Mouse (Mus musculus): ENCODE measurements around the gene Gm10645. TPM values are rescaled to one million over a fixed set of nuclear protein-coding genes. Genes with fewer than 3 reads are reported as not detected.
A peak's percentile ranks its signal among the peaks of the same experiment; 100 is the strongest.

Gm10645 gene
- 6.9 and 7.2 TPM in 2 replicates for polyA plus RNA-seq (2015; fragmentation: Nextera tagmentation; extraction: Ambion mirVana)

GRCm38 (mm10) chr8:83165931-83166867 lies at the start of gene Gm10645:
Gene Gm10645, minus strand, starts transcription at chr8:83166170.
- WGBS, result 2% methylated on average over 46 of the region's 54 CpGs
- Histone ChIP-seq H3K4me3 (ENCODE audit: low read length) (peak within 1 kb of the TSS; percentile 69), H3K4me2 (ENCODE audit: low read length) (peak within 1 kb of the TSS; percentile 60), H3K9me3 (ENCODE audit: control insufficient read depth, low read length) (no peaks in the 10 kb centered on the region), H3K36me3 (ENCODE audit: control insufficient read depth, insufficient read depth, low read length) (no peaks in the 10 kb centered on the region), H3K27ac (ENCODE audit: low read depth, low read length) (peak within 1 kb of the TSS; percentile 89), H3K27me3 (replicated peaks; ENCODE audit: control insufficient read depth, insufficient read depth, low read length) (no peaks in the 10 kb centered on the region), H3K4me1 (ENCODE audit: control insufficient read depth, insufficient read depth, low read depth, low read length) (peaks cover 14% of the 10 kb centered on the region), H3K9ac (ENCODE audit: low read depth, low read length) (peak within 1 kb of the TSS; percentile 97)
- peak; percentile 73 for ATAC-seq

- no peaks in the 10 kb centered on the region for H3K4me1 ChIP-seq (ENCODE audit: control insufficient read depth, insufficient read depth, low read depth, low read length)
- H3K9ac ChIP-seq (ENCODE audit: low read depth, low read length), result no peak overlapping the region
- H3K36me3 ChIP-seq (ENCODE audit: control insufficient read depth, insufficient read depth, low read length), result peaks cover 4% of the 10 kb centered on the region; the same call in 1 of the 2 replicates
- H3K9me3 ChIP-seq (ENCODE audit: control insufficient read depth, low read length), result no peaks in the 10 kb centered on the region
- no peak overlapping the region for H3K27ac ChIP-seq (ENCODE audit: low read depth, low read length)
- no peak overlapping the region for H3K4me2 ChIP-seq (ENCODE audit: low read length)
- WGBS, result 46% methylated on average over 5 of the region's 5 CpGs
- no peaks in the 10 kb centered on the region for H3K27me3 ChIP-seq (replicated peaks; ENCODE audit: control insufficient read depth, insufficient read depth, low read length)
- ATAC-seq, result no peak
- H3K4me3 ChIP-seq (ENCODE audit: low read length), result no peak overlapping the region
Measured at GRCm38 (mm10) chr8:83215065-83215464, 49.1 kb upstream of the Gm10645 start.

- no peak overlapping the region for H3K27ac ChIP-seq (ENCODE audit: low read depth, low read length)
- H3K4me2 ChIP-seq (ENCODE audit: low read length), result no peak overlapping the region
- no peak for ATAC-seq
- no peaks in the 10 kb centered on the region for H3K9me3 ChIP-seq (ENCODE audit: control insufficient read depth, low read length)
- no peak overlapping the region for H3K4me3 ChIP-seq (ENCODE audit: low read length)
- H3K9ac ChIP-seq (ENCODE audit: low read depth, low read length), result no peak overlapping the region
- 97% methylated on average over 7 of the region's 7 CpGs for WGBS
- H3K4me1 ChIP-seq (ENCODE audit: control insufficient read depth, insufficient read depth, low read depth, low read length), result no peaks in the 10 kb centered on the region; the same call in 1 of the 2 replicates
- peaks cover 4% of the 10 kb centered on the region; the same call in 1 of the 2 replicates for H3K36me3 ChIP-seq (ENCODE audit: control insufficient read depth, insufficient read depth, low read length)
- no peaks in the 10 kb centered on the region for H3K27me3 ChIP-seq (replicated peaks; ENCODE audit: control insufficient read depth, insufficient read depth, low read length)
Measured at GRCm38 (mm10) chr8:83210676-83211075, 44.7 kb upstream of the Gm10645 start.

GRCm38 (mm10) chr8:83209581-83209980 lies 43.6 kb upstream of the Gm10645 start:
- Histone ChIP-seq H3K4me3 (ENCODE audit: low read length) (no peak overlapping the region), H3K4me1 (ENCODE audit: control insufficient read depth, insufficient read depth, low read depth, low read length) (no peaks in the 10 kb centered on the region; the same call in 1 of the 2 replicates), H3K4me2 (ENCODE audit: low read length) (no peak overlapping the region), H3K36me3 (ENCODE audit: control insufficient read depth, insufficient read depth, low read length) (peaks cover 4% of the 10 kb centered on the region; the same call in 1 of the 2 replicates), H3K27me3 (replicated peaks; ENCODE audit: control insufficient read depth, insufficient read depth, low read length) (no peaks in the 10 kb centered on the region), H3K9ac (ENCODE audit: low read depth, low read length) (no peak overlapping the region), H3K27ac (ENCODE audit: low read depth, low read length) (no peak overlapping the region), H3K9me3 (ENCODE audit: control insufficient read depth, low read length) (no peaks in the 10 kb centered on the region)
- 69% methylated on average over 4 of the region's 4 CpGs for WGBS
- no peak for ATAC-seq

GRCm38 (mm10) chr8:83205907-83206306 lies 39.9 kb upstream of the Gm10645 start:
- Histone ChIP-seq H3K4me1 (ENCODE audit: control insufficient read depth, insufficient read depth, low read depth, low read length) (peaks cover under 1% of the 10 kb centered on the region; the same call in 1 of the 2 replicates), H3K4me3 (ENCODE audit: low read length) (no peak overlapping the region), H3K36me3 (ENCODE audit: control insufficient read depth, insufficient read depth, low read length) (no peaks in the 10 kb centered on the region), H3K4me2 (ENCODE audit: low read length) (no peak overlapping the region), H3K9me3 (ENCODE audit: control insufficient read depth, low read length) (no peaks in the 10 kb centered on the region), H3K9ac (ENCODE audit: low read depth, low read length) (no peak overlapping the region), H3K27ac (ENCODE audit: low read depth, low read length) (no peak overlapping the region), H3K27me3 (replicated peaks; ENCODE audit: control insufficient read depth, insufficient read depth, low read length) (no peaks in the 10 kb centered on the region)
- 82% methylated on average over 7 of the region's 7 CpGs for WGBS
- no peak for ATAC-seq

GRCm38 (mm10) chr8:83202946-83203345 lies 37.0 kb upstream of the Gm10645 start:
- Histone ChIP-seq H3K4me2 (ENCODE audit: low read length) (no peak overlapping the region), H3K36me3 (ENCODE audit: control insufficient read depth, insufficient read depth, low read length) (no peaks in the 10 kb centered on the region), H3K9ac (ENCODE audit: low read depth, low read length) (no peak overlapping the region), H3K9me3 (ENCODE audit: control insufficient read depth, low read length) (no peaks in the 10 kb centered on the region), H3K27me3 (replicated peaks; ENCODE audit: control insufficient read depth, insufficient read depth, low read length) (no peaks in the 10 kb centered on the region), H3K27ac (ENCODE audit: low read depth, low read length) (no peak overlapping the region), H3K4me3 (ENCODE audit: low read length) (no peak overlapping the region), H3K4me1 (ENCODE audit: control insufficient read depth, insufficient read depth, low read depth, low read length) (peaks cover 13% of the 10 kb centered on the region; the same call in 1 of the 2 replicates)
- ATAC-seq, result no peak
- WGBS, result 83% methylated on average over 11 of the region's 11 CpGs

GRCm38 (mm10) chr8:83200191-83201177 lies 34.5 kb upstream of the Gm10645 start:
- ATAC-seq, result peak; percentile 38; the same call in 1 of the 2 replicates
- peak overlapping the region; percentile 39; the same call in 1 of the 2 replicates for H3K27ac ChIP-seq (ENCODE audit: low read depth, low read length)
- 66% methylated on average over 16 of the region's 16 CpGs for WGBS
- no peaks in the 10 kb centered on the region for H3K27me3 ChIP-seq (replicated peaks; ENCODE audit: control insufficient read depth, insufficient read depth, low read length)
- H3K36me3 ChIP-seq (ENCODE audit: control insufficient read depth, insufficient read depth, low read length), result no peaks in the 10 kb centered on the region
- no peak overlapping the region for H3K4me3 ChIP-seq (ENCODE audit: low read length)
- no peak overlapping the region for H3K4me2 ChIP-seq (ENCODE audit: low read length)
- H3K9me3 ChIP-seq (ENCODE audit: control insufficient read depth, low read length), result no peaks in the 10 kb centered on the region
- H3K4me1 ChIP-seq (ENCODE audit: control insufficient read depth, insufficient read depth, low read depth, low read length), result peaks cover 22% of the 10 kb centered on the region
- peak overlapping the region; percentile 23; the same call in 1 of the 2 replicates for H3K9ac ChIP-seq (ENCODE audit: low read depth, low read length)

GRCm38 (mm10) chr8:83199715-83200114 lies 33.7 kb upstream of the Gm10645 start:
- H3K4me3 ChIP-seq (ENCODE audit: low read length), result no peak overlapping the region
- peaks cover 22% of the 10 kb centered on the region for H3K4me1 ChIP-seq (ENCODE audit: control insufficient read depth, insufficient read depth, low read depth, low read length)
- 0 out of 2 replicates have a peak overlapping the region, but pooled peaks have one; percentile 39 for H3K27ac ChIP-seq (ENCODE audit: low read depth, low read length)
- H3K4me2 ChIP-seq (ENCODE audit: low read length), result no peak overlapping the region
- H3K36me3 ChIP-seq (ENCODE audit: control insufficient read depth, insufficient read depth, low read length), result no peaks in the 10 kb centered on the region
- 65% methylated on average over 8 of the region's 8 CpGs for WGBS
- 0 out of 2 replicates have a peak, but pooled peaks have one; percentile 8 for ATAC-seq
- no peaks in the 10 kb centered on the region for H3K27me3 ChIP-seq (replicated peaks; ENCODE audit: control insufficient read depth, insufficient read depth, low read length)
- no peak overlapping the region for H3K9ac ChIP-seq (ENCODE audit: low read depth, low read length)
- H3K9me3 ChIP-seq (ENCODE audit: control insufficient read depth, low read length), result no peaks in the 10 kb centered on the region

All from hindbrain, embryonic 16.5 days (tissue).